Mouse (Mus musculus): Measurements from ENCODE around the gene Col4a3.

GRCm38 (mm10) chr1:82576182-82576581 is 10.5 kb upstream of the Col4a3 start:
- no peak for TF ChIP-seq CTCF (IDR thresholded peaks at IDR 0.05; ENCODE audit: insufficient read depth, low read depth, low read length)
- no peak for TF ChIP-seq POLR2A (IDR thresholded peaks at IDR 0.05; ENCODE audit: insufficient read depth, low read depth, low read length)
